Mouse (Mus musculus) stomach, postnatal 0 days (tissue): Measurements from ENCODE around the gene Hnrnpa1.

Experiments
- CTCF ChIP-seq: IDR thresholded peaks from 2 replicates; pipeline ENCODE4 v1.5.1; 2016; ENCODE audit warnings: antibody characterized with exemption, low read depth, mild to moderate bottlenecking, moderate library complexity
- EP300 ChIP-seq: optimal IDR thresholded peaks from 2 replicates; pipeline ENCODE3; 2016; ENCODE audit warnings: antibody characterized with exemption

DNA sequence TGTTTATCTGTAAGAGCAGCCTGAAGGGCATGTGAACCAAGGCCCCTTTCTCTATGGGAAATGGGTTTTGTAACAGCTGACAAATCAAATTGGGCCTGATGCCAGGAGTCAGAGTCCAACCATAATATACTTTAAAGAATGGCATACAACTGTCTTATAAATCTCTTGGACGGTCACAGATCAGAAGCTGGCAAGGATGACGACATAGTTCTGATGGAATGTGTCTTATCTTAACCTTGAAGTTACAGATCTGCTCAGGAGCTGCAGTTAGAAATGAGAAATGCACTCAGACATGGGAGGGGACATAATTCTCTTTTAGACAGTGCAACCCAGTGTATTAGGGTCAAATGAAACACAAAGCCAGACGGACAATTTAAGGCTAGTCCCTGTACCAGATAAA lies 19.4 kb upstream of the Hnrnpa1 start:
- TF ChIP-seq CTCF (no peak), EP300 (no peak)
